Mouse (Mus musculus) stomach, embryonic 15.5 days (tissue): ENCODE measurements around the gene Pik3ap1. TPM values are rescaled to one million over a fixed set of nuclear protein-coding genes. Genes with fewer than 3 reads are reported as not detected.

Experiments used
- ATAC-seq: fragments of 200-750 bp; cut with Nextera tagmentation; 2 replicates; pipeline ENCODE4 v1.8.0; 2017; ENCODE audit warnings: low read depth, moderate number of reproducible peaks, moderate TSS enrichment; ENCODE audit not compliant: insufficient read depth, low FRiP score
- H3K27ac ChIP-seq: fragments of 300-500 bp; sonication (generic); 2 replicates; pipeline ENCODE4 v1.5.1; 2015; ENCODE audit warnings: mild to moderate bottlenecking, inconsistent platforms
- H3K27me3 ChIP-seq: fragments of 300-500 bp; sonication (generic); replicated peaks from 2 replicates; pipeline ENCODE4 v1.6.1; 2015; ENCODE audit warnings: inconsistent platforms
- H3K36me3 ChIP-seq: fragments of 300-500 bp; sonication (generic); 2 replicates; pipeline ENCODE4 v1.6.1; 2015; ENCODE audit warnings: inconsistent platforms
- H3K4me1 ChIP-seq: fragments of 300-500 bp; sonication (generic); 2 replicates; pipeline ENCODE4 v1.6.1; 2015; ENCODE audit warnings: inconsistent platforms
- H3K4me2 ChIP-seq: fragments of 300-500 bp; sonication (generic); 2 replicates; pipeline ENCODE4 v1.6.1; 2015; ENCODE audit warnings: mild to moderate bottlenecking, inconsistent platforms
- H3K4me3 ChIP-seq: fragments of 300-500 bp; sonication (generic); replicated peaks from 2 replicates; pipeline ENCODE4 v1.5.1; 2015; ENCODE audit warnings: inconsistent platforms
- H3K9ac ChIP-seq: fragments of 300-500 bp; sonication (generic); 2 replicates; pipeline ENCODE4 v1.6.1; 2015; ENCODE audit warnings: inconsistent platforms
- H3K9me3 ChIP-seq: fragments of 300-500 bp; sonication (generic); 2 replicates; pipeline ENCODE4 v1.6.1; 2016; ENCODE audit warnings: inconsistent platforms
- WGBS: fragments of 180-500 bp; shearing (Covaris S2); methylation state at CpG from one replicate; pipeline ENCODE4 v1.1.7; 2015; 5-methylcytosine and 5-hydroxymethylcytosine counted together
- polyA plus RNA-seq: library from polyadenylated mRNA; unstranded; fragments of >200 nt; fragmentation: Nextera tagmentation; extraction: Ambion mirVana; gene quantifications from 2 replicates; pipeline ENCODE4 v1.2.1, GENCODE M21; 2015

Gene Pik3ap1
- polyA plus RNA-seq, 1 experiment from 2014 or later, result 10.5 TPM

DNA sequence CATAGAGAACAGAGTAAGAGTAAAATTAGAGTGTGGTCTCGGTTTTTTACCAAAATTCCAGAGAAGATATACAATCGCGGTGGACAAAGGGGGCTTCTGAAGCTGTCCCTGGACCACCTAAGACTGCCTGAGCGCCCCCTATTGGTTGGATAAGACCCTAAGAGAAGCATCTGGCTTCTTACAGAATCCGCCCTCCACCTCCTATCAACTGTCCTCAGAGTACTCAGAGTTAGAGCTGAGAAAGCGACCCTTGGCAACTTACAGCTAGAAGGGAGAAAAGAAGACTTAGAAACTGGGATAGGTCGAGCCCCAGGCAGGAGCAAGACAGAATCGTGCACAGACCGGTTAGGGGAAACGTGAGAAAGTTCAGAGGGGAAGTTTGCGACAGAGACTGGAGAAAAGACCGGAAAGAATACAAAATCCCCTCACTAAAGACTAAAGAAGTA is 473 bp downstream of the Pik3ap1 start:
- H3K4me3 ChIP-seq, result peak overlapping the region; percentile 53
- H3K4me1 ChIP-seq, result peaks cover 11% of the 10 kb centered on the region; the same call in 1 of the 2 replicates
- no peaks in the 10 kb centered on the region for H3K27me3 ChIP-seq
- peak overlapping the region; percentile 99 for H3K4me2 ChIP-seq
- H3K9ac ChIP-seq, result peak overlapping the region; percentile 37
- WGBS, result 11% methylated on average over 12 of the region's 12 CpGs
- H3K27ac ChIP-seq, result no peak overlapping the region
- no peaks in the 10 kb centered on the region for H3K36me3 ChIP-seq
- no peaks in the 10 kb centered on the region for H3K9me3 ChIP-seq
- no peak for ATAC-seq

DNA sequence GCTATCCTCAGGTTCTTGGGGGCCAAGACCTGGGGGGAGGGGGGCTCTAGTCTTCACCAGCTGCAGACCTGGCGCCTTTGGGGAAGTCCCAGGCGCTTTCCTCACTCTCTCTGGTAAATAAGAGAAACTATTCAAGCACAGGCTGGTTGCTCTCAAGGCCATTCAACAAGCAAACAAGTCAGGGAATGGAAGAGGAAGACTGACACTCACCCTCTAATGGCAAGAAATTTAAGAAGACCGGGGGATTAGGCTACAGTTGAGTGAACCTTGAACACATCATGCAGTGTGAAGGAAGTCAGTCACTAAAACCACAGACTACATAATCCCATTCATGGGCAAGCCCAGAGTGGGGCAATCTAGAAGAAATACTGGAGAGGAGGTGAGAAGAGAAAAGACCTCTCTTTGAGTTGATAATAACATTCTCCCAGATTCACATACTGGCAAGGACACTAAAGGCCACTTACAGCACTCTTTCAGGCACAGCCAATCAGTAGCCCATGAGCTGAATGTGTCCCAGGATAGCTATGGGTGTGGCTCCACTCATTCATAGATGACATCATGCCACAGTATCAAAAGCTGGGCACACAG is 2.4 kb downstream of the Pik3ap1 start:
- no peak overlapping the region for H3K4me3 ChIP-seq
- 65% methylated on average over 3 of the region's 3 CpGs for WGBS
- no peak overlapping the region for H3K9ac ChIP-seq
- no peaks in the 10 kb centered on the region for H3K36me3 ChIP-seq
- H3K27ac ChIP-seq, result no peak overlapping the region
- peak overlapping the region; percentile 1; the same call in 1 of the 2 replicates for H3K4me2 ChIP-seq
- ATAC-seq, result no peak
- H3K4me1 ChIP-seq, result peaks cover 11% of the 10 kb centered on the region; the same call in 1 of the 2 replicates
- no peaks in the 10 kb centered on the region for H3K9me3 ChIP-seq
- H3K27me3 ChIP-seq, result no peaks in the 10 kb centered on the region

DNA sequence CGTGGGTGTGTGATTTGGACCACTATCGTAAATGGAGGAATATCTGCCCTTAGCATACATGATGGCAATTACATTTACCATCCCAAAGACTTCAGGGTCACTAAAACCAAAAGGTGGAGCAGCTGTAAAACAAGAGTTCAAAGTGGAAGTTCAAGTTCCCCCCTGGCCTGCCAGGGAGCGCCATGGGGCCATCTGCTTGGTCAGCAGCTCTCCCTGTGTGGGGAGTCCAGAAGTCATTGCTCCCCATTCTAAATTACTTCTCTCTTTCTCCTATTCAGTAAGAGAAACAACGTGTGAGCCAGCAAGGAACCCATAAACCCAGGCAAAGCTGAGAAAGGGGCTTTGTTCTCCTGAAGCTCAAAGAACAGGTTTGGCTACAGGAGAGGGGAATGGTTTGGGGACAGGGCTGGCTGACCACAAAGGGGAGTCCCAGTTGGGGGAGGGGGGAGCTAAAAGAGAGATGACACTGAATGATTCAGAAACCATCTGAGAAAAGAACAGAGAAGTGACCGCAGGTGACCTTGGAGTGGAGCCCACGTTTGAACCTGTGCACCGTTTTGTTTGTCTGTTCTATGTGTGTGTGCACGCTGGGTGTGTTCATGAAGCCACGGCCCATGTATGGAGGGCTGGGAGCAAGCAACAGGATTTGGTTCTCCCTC is 3.2 kb downstream of the Pik3ap1 start:
- no peak for ATAC-seq

DNA sequence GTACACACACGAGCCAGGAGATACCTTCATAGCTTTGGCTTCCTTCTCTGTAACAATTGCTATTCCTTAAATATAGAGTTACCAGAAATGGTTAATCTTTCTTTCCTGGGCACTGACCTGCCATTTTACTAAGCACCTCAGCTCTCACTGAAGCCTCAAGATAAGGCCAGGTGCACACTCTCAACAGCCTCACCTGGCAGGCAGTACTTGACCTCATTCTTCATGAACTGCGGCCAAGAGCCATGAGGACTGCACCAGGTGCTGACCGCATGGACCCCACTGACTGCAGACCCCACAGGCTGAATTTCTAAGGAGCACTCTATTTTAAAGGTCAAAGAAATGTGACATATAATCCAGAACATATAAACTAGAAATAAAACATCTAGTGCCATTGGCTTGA is 5.7 kb downstream of the Pik3ap1 start:
- H3K4me1 ChIP-seq, result 0 out of 2 replicates have a peak, but pooled peaks cover 4% of the 10 kb centered on the region
- no peaks in the 10 kb centered on the region for H3K9me3 ChIP-seq
- no peak overlapping the region for H3K4me3 ChIP-seq
- H3K4me2 ChIP-seq, result no peak overlapping the region
- H3K27ac ChIP-seq, result no peak overlapping the region
- H3K27me3 ChIP-seq, result no peaks in the 10 kb centered on the region
- no peak overlapping the region for H3K9ac ChIP-seq
- WGBS, result 73% methylated on average over 3 of the region's 3 CpGs
- ATAC-seq, result no peak
- no peaks in the 10 kb centered on the region for H3K36me3 ChIP-seq

More for the DNA sequence above, 3.2 kb downstream of the Pik3ap1 start:
- Histone ChIP-seq H3K36me3 (no peaks in the 10 kb centered on the region), H3K9ac (no peak overlapping the region), H3K27ac (0 out of 2 replicates have a peak overlapping the region, but pooled peaks have one; percentile 14), H3K4me1 (peaks cover 11% of the 10 kb centered on the region; the same call in 1 of the 2 replicates), H3K4me2 (no peak overlapping the region), H3K4me3 (no peak overlapping the region), H3K27me3 (no peaks in the 10 kb centered on the region), H3K9me3 (no peaks in the 10 kb centered on the region)
- WGBS, result 59% methylated on average over 9 of the region's 9 CpGs

DNA sequence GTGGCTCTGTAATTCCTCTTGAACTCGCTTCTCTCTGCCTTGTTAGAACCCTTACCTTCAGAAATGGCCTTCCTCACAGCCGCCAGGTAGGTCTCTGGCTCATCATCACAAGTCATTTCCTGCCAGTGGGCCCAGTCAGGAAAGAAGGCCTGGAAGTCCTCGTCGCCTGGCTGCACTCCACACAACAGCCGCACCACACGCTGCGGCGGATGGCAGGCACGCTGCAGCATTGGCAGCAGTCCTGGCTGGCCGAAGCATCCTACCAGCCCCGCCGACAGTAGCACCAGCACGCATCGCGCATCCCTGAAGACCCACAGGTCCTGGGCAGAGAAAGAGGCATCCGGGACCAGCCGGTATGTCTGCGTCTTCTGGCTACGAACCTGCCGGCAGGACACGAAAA is 9.1 kb downstream of the Pik3ap1 start:
- Histone ChIP-seq H3K4me1 (no peaks in the 10 kb centered on the region), H3K9ac (no peak overlapping the region), H3K4me3 (no peak overlapping the region), H3K27me3 (no peaks in the 10 kb centered on the region), H3K9me3 (no peaks in the 10 kb centered on the region), H3K4me2 (no peak overlapping the region), H3K36me3 (no peaks in the 10 kb centered on the region), H3K27ac (no peak overlapping the region)
- no peak for ATAC-seq
- 82% methylated on average over 21 of the region's 21 CpGs for WGBS

DNA sequence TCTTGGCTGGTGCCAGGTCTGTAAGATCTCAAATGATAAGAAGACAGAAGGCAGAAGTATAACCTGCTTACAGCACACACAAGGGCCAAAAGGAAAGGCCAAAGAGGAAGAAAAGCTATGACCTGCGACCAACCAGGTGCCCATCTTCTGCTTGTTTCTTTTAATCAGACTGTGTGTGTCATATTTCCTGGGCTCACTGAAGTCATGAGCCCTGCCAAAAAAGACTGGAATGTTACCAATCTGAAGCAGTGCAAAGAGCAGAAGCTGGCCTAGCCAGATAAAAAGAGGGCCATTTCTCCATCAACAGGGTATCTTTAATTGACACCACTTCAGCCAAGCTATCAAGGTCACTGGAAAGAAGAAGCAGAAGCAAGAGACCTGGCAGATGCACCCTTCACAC is 9.8 kb downstream of the Pik3ap1 start:
- WGBS, result 82% methylated on average over 1 of the region's 1 CpGs
- Histone ChIP-seq H3K4me3 (no peak overlapping the region), H3K9me3 (no peaks in the 10 kb centered on the region), H3K27ac (no peak overlapping the region), H3K9ac (no peak overlapping the region), H3K4me2 (no peak overlapping the region), H3K4me1 (no peaks in the 10 kb centered on the region), H3K36me3 (no peaks in the 10 kb centered on the region), H3K27me3 (no peaks in the 10 kb centered on the region)
- no peak for ATAC-seq

DNA sequence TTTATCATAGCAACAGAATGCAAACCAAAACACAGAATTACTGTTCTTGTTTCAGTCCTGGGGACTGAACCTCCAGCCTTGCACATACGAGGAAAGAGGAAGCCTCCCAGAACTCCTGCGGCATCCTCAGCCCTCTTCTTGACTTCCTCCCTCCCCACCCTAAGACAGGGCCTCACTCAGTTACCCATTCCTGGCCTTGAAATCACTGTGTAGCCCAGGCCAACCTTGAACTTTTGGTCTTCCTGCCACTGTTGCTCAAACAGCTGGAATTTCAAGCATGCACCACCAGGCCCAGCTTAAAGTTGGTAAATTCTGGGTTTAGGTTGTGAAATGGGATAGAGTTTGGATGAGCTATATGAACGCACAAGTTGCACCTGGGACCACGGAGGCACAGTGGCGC is 10.2 kb downstream of the Pik3ap1 start:
- no peaks in the 10 kb centered on the region for H3K9me3 ChIP-seq
- H3K4me3 ChIP-seq, result no peak overlapping the region
- H3K4me2 ChIP-seq, result no peak overlapping the region
- H3K27ac ChIP-seq, result no peak overlapping the region
- H3K9ac ChIP-seq, result no peak overlapping the region
- no peaks in the 10 kb centered on the region for H3K36me3 ChIP-seq
- 83% methylated on average over 5 of the region's 5 CpGs for WGBS
- no peak for ATAC-seq
- no peaks in the 10 kb centered on the region for H3K27me3 ChIP-seq
- no peaks in the 10 kb centered on the region for H3K4me1 ChIP-seq

DNA sequence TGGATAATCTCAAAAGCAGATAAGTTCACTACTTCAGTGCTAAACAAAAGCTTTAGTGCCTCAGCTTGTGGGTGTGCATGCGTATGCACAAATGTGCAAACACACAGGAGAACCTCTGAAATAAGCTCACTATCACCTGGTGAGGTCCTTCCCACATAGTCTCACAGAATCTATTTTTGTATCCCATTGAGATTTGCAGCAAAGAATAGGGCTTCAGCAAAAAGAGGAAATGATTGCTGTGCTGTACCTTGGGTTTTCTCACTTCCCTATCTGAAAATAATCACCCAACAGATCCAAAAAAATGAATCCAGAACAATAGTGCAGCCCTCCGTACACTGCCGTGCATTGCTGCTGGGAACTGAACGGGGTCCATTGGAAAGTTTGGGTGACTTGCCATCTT is 12.6 kb downstream of the Pik3ap1 start:
- ATAC-seq, result no peak

DNA sequence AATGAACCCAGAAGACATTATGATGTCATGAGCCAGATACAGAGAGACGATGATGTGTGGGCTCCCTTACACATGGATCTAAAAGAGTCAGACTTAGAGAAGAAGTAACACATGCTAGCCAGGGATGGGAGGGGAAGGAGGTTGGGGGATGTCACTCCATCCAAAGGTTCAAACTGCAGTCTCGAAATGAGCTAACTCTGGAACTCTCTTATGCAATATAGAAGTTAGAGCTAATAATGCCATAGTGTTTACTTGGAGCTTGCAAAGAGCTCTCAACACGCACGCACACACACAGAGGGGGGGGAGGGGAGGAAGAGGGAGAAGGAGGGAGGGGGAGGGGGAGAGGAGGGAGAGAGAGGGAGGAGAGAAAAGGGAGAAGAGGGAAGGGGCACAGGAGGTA is 13.5 kb downstream of the Pik3ap1 start:
- whole genome bisulfite sequencing, result 65% methylated on average over 4 of the region's 4 CpGs

More for the DNA sequence above, 12.6 kb downstream of the Pik3ap1 start:
- Histone ChIP-seq H3K36me3 (no peaks in the 10 kb centered on the region), H3K27me3 (no peaks in the 10 kb centered on the region), H3K4me1 (no peaks in the 10 kb centered on the region), H3K9me3 (no peaks in the 10 kb centered on the region), H3K9ac (no peak overlapping the region), H3K4me2 (no peak overlapping the region), H3K4me3 (no peak overlapping the region), H3K27ac (no peak overlapping the region)
- 73% methylated on average over 4 of the region's 4 CpGs for WGBS

DNA sequence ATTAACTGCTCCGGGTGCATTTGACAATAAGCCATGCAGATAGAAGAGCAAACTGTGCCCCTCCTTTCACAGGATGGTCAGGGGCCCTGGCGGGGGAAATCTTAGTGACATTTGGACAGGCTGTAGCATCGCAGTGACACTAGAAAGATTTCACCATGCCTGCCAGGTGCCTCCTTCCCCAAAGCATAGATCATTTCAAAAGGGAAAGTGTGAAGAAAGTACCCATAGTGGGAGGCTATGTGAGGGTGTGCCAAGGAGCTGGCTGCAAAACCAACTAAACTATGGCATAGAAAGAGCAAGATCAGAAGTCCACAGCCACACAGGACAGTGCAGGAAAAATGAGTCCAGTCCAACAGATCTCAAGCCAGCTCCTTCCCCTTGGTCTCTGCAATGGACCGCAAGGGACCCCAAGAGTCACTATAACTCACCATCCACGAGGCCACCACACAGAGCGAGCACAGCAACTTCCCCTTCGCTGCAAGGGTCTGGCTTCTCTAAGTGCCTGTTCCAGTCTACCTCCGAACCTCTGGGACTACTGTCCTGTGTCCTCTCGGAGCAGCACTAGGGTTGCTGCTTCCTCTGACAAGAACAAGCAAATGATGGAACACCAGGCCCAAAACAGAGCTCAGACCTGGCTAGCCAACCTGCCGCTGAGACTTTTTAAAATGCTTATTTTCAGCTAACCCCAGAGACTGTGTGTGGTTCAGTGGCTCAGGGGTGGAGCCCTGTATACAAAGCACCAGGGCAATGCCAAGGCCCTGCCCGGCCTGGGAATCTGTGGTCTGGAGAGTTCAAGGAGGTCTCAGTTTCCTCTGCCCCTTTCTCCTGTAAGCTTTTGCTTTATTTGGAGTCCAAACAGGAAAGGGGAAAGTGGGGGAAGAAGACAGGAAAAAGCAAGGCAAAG is 15.1 kb downstream of the Pik3ap1 start:
- H3K9ac ChIP-seq, result no peak overlapping the region
- ATAC-seq, result no peak
- H3K9me3 ChIP-seq, result no peaks in the 10 kb centered on the region
- no peaks in the 10 kb centered on the region for H3K36me3 ChIP-seq
- H3K4me3 ChIP-seq, result no peak overlapping the region
- H3K4me2 ChIP-seq, result no peak overlapping the region
- WGBS, result 77% methylated on average over 11 of the region's 11 CpGs
- H3K27me3 ChIP-seq, result no peaks in the 10 kb centered on the region
- no peak overlapping the region for H3K27ac ChIP-seq
- no peaks in the 10 kb centered on the region for H3K4me1 ChIP-seq

More for the DNA sequence above, 13.5 kb downstream of the Pik3ap1 start:
- no peak for ATAC-seq
- no peak overlapping the region for H3K4me3 ChIP-seq
- no peaks in the 10 kb centered on the region for H3K27me3 ChIP-seq
- no peak overlapping the region for H3K27ac ChIP-seq
- H3K4me2 ChIP-seq, result no peak overlapping the region
- no peak overlapping the region for H3K9ac ChIP-seq
- H3K36me3 ChIP-seq, result no peaks in the 10 kb centered on the region
- no peaks in the 10 kb centered on the region for H3K9me3 ChIP-seq
- no peaks in the 10 kb centered on the region for H3K4me1 ChIP-seq

DNA sequence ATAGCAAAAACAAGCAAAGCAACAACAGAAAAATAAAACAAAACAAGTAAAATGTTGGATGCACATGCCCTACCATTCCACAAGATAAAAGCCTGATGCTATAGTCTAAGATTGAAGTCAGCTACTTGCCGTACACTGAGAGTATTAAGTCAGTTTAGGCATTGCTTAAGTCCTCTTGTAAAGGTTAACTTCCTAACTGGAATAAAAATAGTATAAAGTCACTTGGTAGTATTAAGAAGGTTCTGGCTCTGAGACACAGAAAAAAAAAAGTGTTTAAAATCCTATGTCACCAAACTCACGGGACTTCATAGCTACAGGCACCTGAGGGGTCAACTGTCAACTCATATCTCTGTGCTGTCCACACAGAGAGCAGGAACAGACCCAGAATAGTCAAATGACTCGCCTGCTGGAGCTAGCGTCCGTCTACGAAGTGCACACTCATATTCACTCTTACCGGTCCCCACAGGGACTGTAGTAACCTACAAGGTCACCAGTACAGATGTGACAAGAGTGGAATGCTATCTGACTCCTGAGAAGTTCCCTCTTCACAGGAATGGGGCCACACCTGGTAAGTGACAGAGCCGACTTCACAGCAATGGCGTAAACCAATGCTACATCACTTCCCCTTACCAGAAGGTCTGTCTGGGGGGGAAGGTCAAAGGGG is 17.9 kb downstream of the Pik3ap1 start:
- Histone ChIP-seq H3K9ac (no peak overlapping the region), H3K27ac (no peak overlapping the region), H3K27me3 (no peaks in the 10 kb centered on the region), H3K4me3 (no peak overlapping the region), H3K4me1 (no peaks in the 10 kb centered on the region), H3K36me3 (no peaks in the 10 kb centered on the region), H3K9me3 (no peaks in the 10 kb centered on the region), H3K4me2 (no peak overlapping the region)
- WGBS, result 69% methylated on average over 9 of the region's 9 CpGs
- no peak for ATAC-seq
